Mouse (Mus musculus) frontal cortex, adult 2 months (tissue): ENCODE data around the gene Rnf40. TPM values are rescaled to one million over a fixed set of nuclear protein-coding genes. Genes with fewer than 3 reads are reported as not detected.

Experiments
- DNase-seq, 2 experiments: peaks; one replicate each; pipeline ENCODE4 v3.0.0; 2022; ENCODE audit warnings: low spot score in 1 of 2; ENCODE audit errors: extremely low spot score in 1 of 2
- polyA plus RNA-seq: library from polyadenylated mRNA; depleted of rRNA; stranded (reverse); fragments of >200 nt; gene quantifications from 2 replicates; pipeline ENCODE4 v1.2.3, GENCODE M21; 2012; rRNA removed

Gene Rnf40
- polyA plus RNA-seq, 1 experiment = 54.0 TPM

- no peak for DNase-seq
Measured at GRCm38 (mm10) chr7:127648516-127649201, 60.1 kb downstream of the Rnf40 start.

- no peak for DNase-seq
Measured at GRCm38 (mm10) chr7:127649206-127649605, 60.6 kb downstream of the Rnf40 start.

- DNase-seq = no peak
Measured at GRCm38 (mm10) chr7:127651624-127652023, 63.1 kb downstream of the Rnf40 start.

DNA sequence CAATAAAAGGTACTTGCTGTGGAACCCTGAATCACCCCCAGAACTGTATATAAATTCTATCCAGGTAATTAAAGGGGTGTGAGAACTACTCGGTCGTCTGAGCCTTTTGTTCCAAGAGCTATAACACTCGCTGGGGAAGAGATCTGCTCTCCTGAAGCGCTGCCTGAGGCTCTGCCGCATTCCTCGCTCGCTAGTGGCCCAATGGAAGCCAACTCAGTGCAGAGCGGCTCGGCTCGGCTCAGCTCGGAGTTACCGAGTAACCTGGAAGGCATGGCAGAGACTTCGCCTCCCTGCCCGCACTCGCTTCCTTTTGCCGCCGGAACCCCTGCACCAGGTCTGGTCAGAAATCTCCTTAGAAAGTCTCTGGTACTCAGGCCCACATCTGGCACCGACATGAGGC lies 63.5 kb downstream of the Rnf40 start:
- DNase-seq = no peak

DNA sequence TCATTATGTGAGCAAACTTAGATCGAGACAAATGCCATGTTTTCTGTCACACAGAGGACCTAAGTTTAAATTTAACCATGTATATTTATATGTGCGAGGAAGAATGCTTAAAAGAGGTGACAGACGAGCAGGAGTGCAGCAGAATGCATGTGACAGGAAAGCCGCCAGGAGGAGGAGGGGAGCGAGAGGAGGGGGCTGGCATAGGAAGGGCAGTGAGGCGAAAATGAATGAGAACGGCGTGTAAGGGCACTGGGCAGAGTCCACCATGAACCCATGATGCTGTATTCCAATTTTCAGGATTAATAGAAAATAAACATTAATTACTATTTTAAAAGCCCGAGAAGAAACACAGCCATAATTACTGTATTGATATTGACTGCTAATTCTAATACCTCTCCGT lies 65.8 kb downstream of the Rnf40 start:
- DNase-seq = no peak

Other genes starting within 250 kb of the Rnf40 start
- 14.8 and 16.2 TPM in 2 replicates for gene Zfp768, start 243.2 kb upstream of the Rnf40 start, polyA plus RNA-seq
- gene Zfp747, start 212.7 kb upstream of the Rnf40 start, polyA plus RNA-seq = 4.6 and 5.1 TPM in 2 replicates
- 2.2 and 2.9 TPM in 2 replicates for gene 9130019O22Rik, start 201.6 kb upstream of the Rnf40 start, polyA plus RNA-seq
- gene E430018J23Rik, start 195.1 kb upstream of the Rnf40 start, polyA plus RNA-seq = 5.1 and 5.9 TPM in 2 replicates
- gene Zfp764, start 181.9 kb upstream of the Rnf40 start, polyA plus RNA-seq = 3.2 and 3.5 TPM in 2 replicates
- 17.9 and 18.6 TPM in 2 replicates for gene Zfp688, start 166.7 kb upstream of the Rnf40 start, polyA plus RNA-seq
- gene Zfp689, start 139.6 kb upstream of the Rnf40 start, polyA plus RNA-seq = 5.2 and 8.1 TPM in 2 replicates
- 42.8 and 46.1 TPM in 2 replicates for gene Prr14, start 129.2 kb upstream of the Rnf40 start, polyA plus RNA-seq
- gene Fbrs, start 109.6 kb upstream of the Rnf40 start, polyA plus RNA-seq = 31.6 and 33.4 TPM in 2 replicates
- 29.6 and 31.3 TPM in 2 replicates for gene Srcap, start 76.8 kb upstream of the Rnf40 start, polyA plus RNA-seq
- 15.6 and 16.6 TPM in 2 replicates for gene Gm42715, start 69.2 kb upstream of the Rnf40 start, polyA plus RNA-seq
- not detected in 2 replicates for gene Tmem265, start 27.4 kb upstream of the Rnf40 start, polyA plus RNA-seq
- 145 and 146 TPM in 2 replicates for gene Phkg2, start 15.4 kb upstream of the Rnf40 start, polyA plus RNA-seq
- 21.0 and 21.5 TPM in 2 replicates for gene Ccdc189, start 172 bp upstream of the Rnf40 start, polyA plus RNA-seq
- 21.7 and 22.7 TPM in 2 replicates for gene Zfp629, start 27.0 kb downstream of the Rnf40 start, polyA plus RNA-seq
- 23.3 and 25.7 TPM in 2 replicates for gene Bcl7c, start 120.2 kb downstream of the Rnf40 start, polyA plus RNA-seq
- 6.0 and 6.4 TPM in 2 replicates for gene Ctf1, start 124.0 kb downstream of the Rnf40 start, polyA plus RNA-seq
- not detected in 2 replicates for gene Ctf2, start 143.4 kb downstream of the Rnf40 start, polyA plus RNA-seq
- gene Fbxl19, start 155.8 kb downstream of the Rnf40 start, polyA plus RNA-seq = 58.3 and 62.6 TPM in 2 replicates
- 19.9 and 20.6 TPM in 2 replicates for gene Orai3, start 181.0 kb downstream of the Rnf40 start, polyA plus RNA-seq
- 20.2 and 21.8 TPM in 2 replicates for gene Setd1a, start 187.9 kb downstream of the Rnf40 start, polyA plus RNA-seq
- 0.06 TPM in 1 of 2 replicates, not detected in the other for gene Gm49388, start 196.8 kb downstream of the Rnf40 start, polyA plus RNA-seq
- 15.7 and 17.3 TPM in 2 replicates for gene Hsd3b7, start 211.8 kb downstream of the Rnf40 start, polyA plus RNA-seq
- 121 and 127 TPM in 2 replicates for gene Stx4a, start 235.5 kb downstream of the Rnf40 start, polyA plus RNA-seq
- 374 and 443 TPM in 2 replicates for gene Stx1b, start 235.8 kb downstream of the Rnf40 start, polyA plus RNA-seq